Mouse (Mus musculus): ENCODE data around the gene Brip1. TPM values are rescaled to one million over a fixed set of nuclear protein-coding genes. Genes with fewer than 3 reads are reported as not detected.

Gene Brip1
- polyA plus RNA-seq, 1 experiment = 1.1 TPM

DNA sequence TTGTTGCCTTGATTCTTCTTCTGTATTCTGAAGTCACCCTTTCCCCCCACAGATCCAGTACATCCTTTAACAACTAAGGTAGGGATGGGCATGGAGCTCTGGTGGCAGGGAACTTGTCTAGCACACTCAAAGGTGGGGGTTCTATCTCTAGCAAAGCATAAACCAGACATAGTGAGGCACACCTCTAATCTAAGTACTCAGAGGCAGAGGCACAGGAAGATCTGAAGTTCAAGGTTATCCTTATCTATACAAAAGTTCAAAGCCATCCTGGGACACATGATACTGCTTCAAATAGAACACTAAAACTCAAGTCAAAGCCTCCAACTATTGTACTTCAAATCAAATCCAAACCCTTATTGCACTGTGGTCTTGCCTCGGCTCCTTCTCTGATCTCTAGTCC is 85.0 kb downstream of the Brip1 start:
- H3K4me3 ChIP-seq (ENCODE audit: control insufficient read depth, low read depth, low read length) = no peak overlapping the region
- TF ChIP-seq CTCF (IDR thresholded peaks at IDR 0.05; ENCODE audit: control insufficient read depth, insufficient read depth, insufficient replicate concordance, low read depth, low read length) (no peak), POLR2A (IDR thresholded peaks at IDR 0.05; ENCODE audit: control insufficient read depth, low read depth, low read length) (no peak)
- no peaks in the 10 kb centered on the region for H3K4me1 ChIP-seq (ENCODE audit: control insufficient read depth, insufficient read depth, low read length)
- H3K27ac ChIP-seq (ENCODE audit: control insufficient read depth, insufficient read depth, low read depth, low read length) = no peak overlapping the region
- H3K27me3 ChIP-seq (ENCODE audit: control insufficient read depth, insufficient read depth, low read length) = no peaks in the 10 kb centered on the region
- no peaks in the 10 kb centered on the region for H3K36me3 ChIP-seq (ENCODE audit: control insufficient read depth, insufficient read depth, low read length)

- H3K36me3 ChIP-seq (ENCODE audit: control insufficient read depth, insufficient read depth, low read length) = no peaks in the 10 kb centered on the region
- no peak overlapping the region for H3K27ac ChIP-seq (ENCODE audit: control insufficient read depth, insufficient read depth, low read depth, low read length)
- H3K4me3 ChIP-seq (ENCODE audit: control insufficient read depth, low read depth, low read length) = no peak overlapping the region
- no peaks in the 10 kb centered on the region for H3K27me3 ChIP-seq (ENCODE audit: control insufficient read depth, insufficient read depth, low read length)
- TF ChIP-seq CTCF (IDR thresholded peaks at IDR 0.05; ENCODE audit: control insufficient read depth, insufficient read depth, insufficient replicate concordance, low read depth, low read length) (no peak), POLR2A (IDR thresholded peaks at IDR 0.05; ENCODE audit: control insufficient read depth, low read depth, low read length) (no peak)
- no peaks in the 10 kb centered on the region for H3K4me1 ChIP-seq (ENCODE audit: control insufficient read depth, insufficient read depth, low read length)
Observed at GRCm38 (mm10) chr11:86107276-86107675, 93.7 kb downstream of the Brip1 start.

GRCm38 (mm10) chr11:86106596-86106995 is 94.4 kb downstream of the Brip1 start:
- Histone ChIP-seq H3K36me3 (ENCODE audit: control insufficient read depth, insufficient read depth, low read length) (no peaks in the 10 kb centered on the region), H3K27ac (ENCODE audit: control insufficient read depth, insufficient read depth, low read depth, low read length) (no peak overlapping the region), H3K4me1 (ENCODE audit: control insufficient read depth, insufficient read depth, low read length) (no peaks in the 10 kb centered on the region), H3K27me3 (ENCODE audit: control insufficient read depth, insufficient read depth, low read length) (no peaks in the 10 kb centered on the region), H3K4me3 (ENCODE audit: control insufficient read depth, low read depth, low read length) (no peak overlapping the region)
- no peak for TF ChIP-seq CTCF (IDR thresholded peaks at IDR 0.05; ENCODE audit: control insufficient read depth, insufficient read depth, insufficient replicate concordance, low read depth, low read length)
- TF ChIP-seq POLR2A (IDR thresholded peaks at IDR 0.05; ENCODE audit: control insufficient read depth, low read depth, low read length) = no peak

GRCm38 (mm10) chr11:86101191-86101590 is 99.8 kb downstream of the Brip1 start:
- no peaks in the 10 kb centered on the region for H3K4me1 ChIP-seq (ENCODE audit: control insufficient read depth, insufficient read depth, low read length)
- no peak overlapping the region for H3K27ac ChIP-seq (ENCODE audit: control insufficient read depth, insufficient read depth, low read depth, low read length)
- H3K36me3 ChIP-seq (ENCODE audit: control insufficient read depth, insufficient read depth, low read length) = no peaks in the 10 kb centered on the region
- no peak for TF ChIP-seq CTCF (IDR thresholded peaks at IDR 0.05; ENCODE audit: control insufficient read depth, insufficient read depth, insufficient replicate concordance, low read depth, low read length)
- TF ChIP-seq POLR2A (IDR thresholded peaks at IDR 0.05; ENCODE audit: control insufficient read depth, low read depth, low read length) = no peak
- no peak overlapping the region for H3K4me3 ChIP-seq (ENCODE audit: control insufficient read depth, low read depth, low read length)
- no peaks in the 10 kb centered on the region for H3K27me3 ChIP-seq (ENCODE audit: control insufficient read depth, insufficient read depth, low read length)

- no peaks in the 10 kb centered on the region for H3K4me1 ChIP-seq (ENCODE audit: control insufficient read depth, insufficient read depth, low read length)
- no peak for TF ChIP-seq CTCF (IDR thresholded peaks at IDR 0.05; ENCODE audit: control insufficient read depth, insufficient read depth, insufficient replicate concordance, low read depth, low read length)
- no peak for TF ChIP-seq POLR2A (IDR thresholded peaks at IDR 0.05; ENCODE audit: control insufficient read depth, low read depth, low read length)
- H3K27me3 ChIP-seq (ENCODE audit: control insufficient read depth, insufficient read depth, low read length) = no peaks in the 10 kb centered on the region
- no peak overlapping the region for H3K4me3 ChIP-seq (ENCODE audit: control insufficient read depth, low read depth, low read length)
- no peak overlapping the region for H3K27ac ChIP-seq (ENCODE audit: control insufficient read depth, insufficient read depth, low read depth, low read length)
- H3K36me3 ChIP-seq (ENCODE audit: control insufficient read depth, insufficient read depth, low read length) = no peaks in the 10 kb centered on the region
Observed at GRCm38 (mm10) chr11:86099341-86099740, 101.7 kb downstream of the Brip1 start.

- H3K36me3 ChIP-seq (ENCODE audit: control insufficient read depth, insufficient read depth, low read length) = no peaks in the 10 kb centered on the region
- no peak overlapping the region for H3K27ac ChIP-seq (ENCODE audit: control insufficient read depth, insufficient read depth, low read depth, low read length)
- TF ChIP-seq POLR2A (IDR thresholded peaks at IDR 0.05; ENCODE audit: control insufficient read depth, low read depth, low read length) (no peak), CTCF (IDR thresholded peaks at IDR 0.05; ENCODE audit: control insufficient read depth, insufficient read depth, insufficient replicate concordance, low read depth, low read length) (no peak)
- H3K4me1 ChIP-seq (ENCODE audit: control insufficient read depth, insufficient read depth, low read length) = no peaks in the 10 kb centered on the region
- no peaks in the 10 kb centered on the region for H3K27me3 ChIP-seq (ENCODE audit: control insufficient read depth, insufficient read depth, low read length)
- no peak overlapping the region for H3K4me3 ChIP-seq (ENCODE audit: control insufficient read depth, low read depth, low read length)
Observed at GRCm38 (mm10) chr11:86088815-86089214, 112.2 kb downstream of the Brip1 start.

DNA sequence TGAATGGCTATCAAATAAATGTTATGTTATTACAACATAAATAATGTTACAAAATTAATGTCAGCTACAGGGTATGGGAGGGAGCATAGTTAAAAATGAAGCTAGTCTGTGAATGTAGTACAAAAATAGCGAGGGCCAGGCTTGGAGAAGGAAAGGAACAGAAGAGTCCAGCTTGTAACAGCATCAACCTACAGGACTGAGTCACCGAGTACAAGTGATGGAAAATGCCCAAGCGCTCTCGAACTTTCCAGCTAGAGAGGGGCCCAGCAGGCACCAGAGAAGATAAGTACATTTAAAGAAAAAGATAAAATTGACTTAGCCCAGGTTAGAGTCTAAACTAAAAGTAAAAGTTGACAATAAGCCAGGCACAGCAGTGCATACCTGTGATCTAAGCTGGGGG is 116.5 kb downstream of the Brip1 start:
- Histone ChIP-seq H3K36me3 (ENCODE audit: control insufficient read depth, insufficient read depth, low read length) (no peaks in the 10 kb centered on the region), H3K27me3 (ENCODE audit: control insufficient read depth, insufficient read depth, low read length) (no peaks in the 10 kb centered on the region), H3K4me3 (ENCODE audit: control insufficient read depth, low read depth, low read length) (no peak overlapping the region), H3K27ac (ENCODE audit: control insufficient read depth, insufficient read depth, low read depth, low read length) (no peak overlapping the region), H3K4me1 (ENCODE audit: control insufficient read depth, insufficient read depth, low read length) (no peaks in the 10 kb centered on the region)
- no peak for TF ChIP-seq CTCF (IDR thresholded peaks at IDR 0.05; ENCODE audit: control insufficient read depth, insufficient read depth, insufficient replicate concordance, low read depth, low read length)
- no peak for TF ChIP-seq POLR2A (IDR thresholded peaks at IDR 0.05; ENCODE audit: control insufficient read depth, low read depth, low read length)

DNA sequence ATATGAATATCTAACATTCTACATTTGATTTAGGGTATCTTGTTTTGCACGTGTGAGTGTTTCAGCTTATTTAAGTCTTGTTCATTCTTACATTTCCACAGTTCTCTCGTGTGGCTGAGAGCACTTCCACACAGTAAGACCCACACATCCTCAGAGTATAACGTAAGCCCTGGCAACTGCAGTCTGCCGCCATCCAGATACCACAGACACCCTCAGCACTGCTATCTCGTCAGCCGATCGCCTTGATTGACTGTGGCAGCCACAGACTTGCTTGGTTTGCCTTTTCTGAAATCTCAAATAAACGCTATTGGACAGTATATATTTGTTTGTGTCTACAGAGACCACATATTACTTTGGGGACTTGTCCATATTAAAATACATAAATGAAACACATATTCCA is 123.0 kb downstream of the Brip1 start:
- H3K4me3 ChIP-seq (ENCODE audit: control insufficient read depth, low read depth, low read length) = no peak overlapping the region
- H3K27me3 ChIP-seq (ENCODE audit: control insufficient read depth, insufficient read depth, low read length) = no peaks in the 10 kb centered on the region
- H3K27ac ChIP-seq (ENCODE audit: control insufficient read depth, insufficient read depth, low read depth, low read length) = no peak overlapping the region
- no peak for TF ChIP-seq POLR2A (IDR thresholded peaks at IDR 0.05; ENCODE audit: control insufficient read depth, low read depth, low read length)
- TF ChIP-seq CTCF (IDR thresholded peaks at IDR 0.05; ENCODE audit: control insufficient read depth, insufficient read depth, insufficient replicate concordance, low read depth, low read length) = no peak
- H3K36me3 ChIP-seq (ENCODE audit: control insufficient read depth, insufficient read depth, low read length) = no peaks in the 10 kb centered on the region
- H3K4me1 ChIP-seq (ENCODE audit: control insufficient read depth, insufficient read depth, low read length) = no peaks in the 10 kb centered on the region
